27 mouse cellular contexts compared by ENCODE assay signal in the genomic region with DNA sequence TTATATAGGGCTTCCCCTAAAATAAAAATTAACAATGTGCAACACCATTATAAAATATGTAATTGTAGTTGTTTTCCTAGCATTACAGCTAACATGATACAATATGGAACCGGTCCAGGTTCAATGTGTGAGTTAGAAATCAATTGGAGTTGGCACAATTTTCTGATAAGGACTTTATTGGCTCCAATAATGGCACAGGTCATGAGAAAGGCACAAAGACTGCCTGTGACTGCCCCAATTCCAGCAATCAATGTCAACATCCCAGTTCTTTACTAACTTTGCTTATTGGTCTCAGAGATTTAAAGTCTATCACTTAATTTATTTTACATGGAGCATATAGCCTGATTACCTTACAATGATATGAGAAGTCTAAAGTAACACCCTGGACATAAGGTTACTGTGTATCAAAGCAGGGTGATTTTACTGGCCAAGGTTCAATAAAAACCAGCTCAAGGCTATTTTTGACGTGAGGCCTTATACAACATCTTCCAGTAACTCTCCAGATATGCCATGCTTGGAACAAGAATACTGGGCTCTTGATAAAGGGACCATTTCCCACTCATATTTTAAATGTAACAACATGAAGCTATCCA. TPM values are rescaled to one million over a fixed set of nuclear protein-coding genes. Genes with fewer than 3 reads are reported as not detected.
"Had no signal": no experiment of that assay in that cellular context is flagged by ENCODE, and none has a peak within 500 bp of the region (broad histone marks: within the 10 kb centered on the region; RNA-seq: fewer than 3 reads in every experiment).

No protein-coding gene starts in this region.

- ATAC-seq: midbrain, embryonic 16.5 days had no signal

- H3K9me3 ChIP-seq: midbrain, embryonic 10.5 days; midbrain, embryonic 12.5 days; neural tube, embryonic 13.5 days; neural tube, embryonic 15.5 days had no signal

- H3K4me3 ChIP-seq: midbrain, embryonic 10.5 days; midbrain, embryonic 12.5 days; myocyte; neural tube, embryonic 13.5 days; neural tube, embryonic 15.5 days had no signal

- H3K4me2 ChIP-seq: lung, embryonic 14.5 days; midbrain, embryonic 12.5 days; neural tube, embryonic 13.5 days; neural tube, embryonic 15.5 days had no signal

- H3K4me1 ChIP-seq: midbrain, embryonic 10.5 days; midbrain, embryonic 12.5 days; neural tube, embryonic 13.5 days; neural tube, embryonic 15.5 days had no signal

- DNase-seq: lung, adult 18-20 months; lung, embryonic 14.5 days; lung, postnatal 10 days; lung, postnatal 4 days; midbrain, embryonic 14.5 days; retina, postnatal 1 day; right cerebral cortex, adult 18-20 months; right cerebral cortex, postnatal 25 days; right cerebral cortex, postnatal 4 days; spleen, adult 18-20 months; thymus, adult 18-20 months; thymus, postnatal 14 days; thymus, postnatal 36 days had no signal

- H3K27me3 ChIP-seq: midbrain, embryonic 12.5 days; neural tube, embryonic 13.5 days; neural tube, embryonic 15.5 days had no signal

- H3K9ac ChIP-seq: lung, embryonic 14.5 days; midbrain, embryonic 12.5 days; neural tube, embryonic 13.5 days; neural tube, embryonic 15.5 days had no signal

- H3K27ac ChIP-seq: midbrain, embryonic 10.5 days; midbrain, embryonic 12.5 days; neural tube, embryonic 13.5 days; neural tube, embryonic 15.5 days had no signal

- H3K36me3 ChIP-seq: midbrain, embryonic 10.5 days; midbrain, embryonic 12.5 days; neural tube, embryonic 13.5 days; neural tube, embryonic 15.5 days had no signal

RNA-seq across cellular contexts. Expression of gene Reg3b, which starts 8.4 kb away (rescaled TPM):
- total RNA-seq: megakaryocyte, adult 5-6 weeks; megakaryocyte-erythroid progenitor cell, adult 5-6 weeks had no signal
- polyA plus RNA-seq: lung, embryonic 14.5 days; lung, embryonic 16.5 days; midbrain, embryonic 10.5 days; midbrain, embryonic 12.5 days; myocyte; neural tube, embryonic 11.5 days; stomach, embryonic 14.5 days had no signal

RNA-seq across cellular contexts. Expression of gene Reg3d, which starts 16.6 kb away (rescaled TPM):
- total RNA-seq: megakaryocyte, adult 5-6 weeks; megakaryocyte-erythroid progenitor cell, adult 5-6 weeks had no signal
- polyA plus RNA-seq: lung, embryonic 14.5 days; lung, embryonic 16.5 days; midbrain, embryonic 10.5 days; midbrain, embryonic 12.5 days; midbrain, embryonic 14.5 days; midbrain, embryonic 16.5 days; myocyte; neural tube, embryonic 11.5 days; neural tube, embryonic 13.5 days; neural tube, embryonic 15.5 days; small intestine, adult 2 months; stomach, embryonic 14.5 days; thymus, postnatal 0 days had no signal

RNA-seq across cellular contexts. Expression of gene Reg3a, which starts 18.4 kb away (rescaled TPM):
- total RNA-seq: megakaryocyte, adult 5-6 weeks; megakaryocyte-erythroid progenitor cell, adult 5-6 weeks had no signal
- polyA plus RNA-seq: lung, embryonic 14.5 days; lung, embryonic 16.5 days; midbrain, embryonic 10.5 days; midbrain, embryonic 12.5 days; midbrain, embryonic 14.5 days; midbrain, embryonic 16.5 days; myocyte; neural tube, embryonic 11.5 days; neural tube, embryonic 13.5 days; neural tube, embryonic 15.5 days; stomach, embryonic 14.5 days; stomach, embryonic 16.5 days had no signal

RNA-seq across cellular contexts. Expression of gene Reg2, which starts 33.4 kb away (rescaled TPM):
- total RNA-seq: megakaryocyte, adult 5-6 weeks; megakaryocyte-erythroid progenitor cell, adult 5-6 weeks had no signal
- polyA plus RNA-seq: lung, embryonic 14.5 days; lung, embryonic 16.5 days; midbrain, embryonic 10.5 days; midbrain, embryonic 12.5 days; midbrain, embryonic 14.5 days; midbrain, embryonic 16.5 days; myocyte; neural tube, embryonic 11.5 days; neural tube, embryonic 13.5 days; neural tube, embryonic 15.5 days; stomach, embryonic 14.5 days; stomach, embryonic 16.5 days; thymus, postnatal 0 days had no signal
